Mouse (Mus musculus) ES-E14 (cell line): ENCODE results near the gene Prcc. TPM values are rescaled to one million over a fixed set of nuclear protein-coding genes. Genes with fewer than 3 reads are reported as not detected.
"Not testable (repeated sequence)": the region's sequence is repeated elsewhere in the genome, so short reads cannot be mapped to it uniquely, and the experiment has no call there.

ENCODE experiments used
- DNase-seq: peaks from one replicate; pipeline ENCODE4 v3.0.0-alpha.2; 2013; ENCODE audit warnings: low read depth, low spot score
- H3K27ac ChIP-seq: 2 replicates; pipeline ENCODE4 v1.5.1; 2012; ENCODE audit warnings: low read depth, mild to moderate bottlenecking, low read length, moderate library complexity, mixed read lengths; ENCODE audit not compliant: poor library complexity, insufficient read depth, severe bottlenecking
- H3K36me3 ChIP-seq: 2 replicates; pipeline ENCODE4 v1.6.1; 2012; ENCODE audit warnings: mild to moderate bottlenecking, low read length, moderate library complexity, mixed read lengths; ENCODE audit not compliant: control insufficient read depth, poor library complexity, insufficient read depth, severe bottlenecking
- H3K4me1 ChIP-seq, 2 experiments: fragments of 150-350 bp in 1 of 2; sonication (generic) in 1 of 2; 2 replicates each; pipeline ENCODE4 v1.6.1; 2012; ENCODE audit warnings: low read length in 2 of 2, mild to moderate bottlenecking in 1 of 2, mixed read lengths in 1 of 2; ENCODE audit not compliant: control insufficient read depth in 2 of 2, insufficient read depth in 2 of 2, poor library complexity in 1 of 2
- H3K4me3 ChIP-seq, 2 experiments: fragments of 150-350 bp in 1 of 2; sonication (generic) in 1 of 2; 2 replicates each; pipeline ENCODE4 v1.5.1; 2012; ENCODE audit warnings: low read length in 2 of 2, low read depth in 1 of 2, mild to moderate bottlenecking in 1 of 2, mixed read lengths in 1 of 2; ENCODE audit not compliant: insufficient read depth in 1 of 2, poor library complexity in 1 of 2, severe bottlenecking in 1 of 2
- H3K9ac ChIP-seq: 2 replicates; pipeline ENCODE4 v1.6.1; 2012; ENCODE audit warnings: low read depth, mild to moderate bottlenecking, low read length, mixed read lengths; ENCODE audit not compliant: poor library complexity, insufficient read depth, severe bottlenecking
- H3K9me3 ChIP-seq: fragments of 150-350 bp; sonication (generic); 2 replicates; pipeline ENCODE4 v1.6.1; 2012; ENCODE audit warnings: low read depth, mild to moderate bottlenecking, low read length; ENCODE audit not compliant: control insufficient read depth, insufficient read depth
- CHD2 ChIP-seq: IDR thresholded peaks from 2 replicates; pipeline ENCODE4 v1.6.1; 2014; ENCODE audit warnings: mild to moderate bottlenecking, low read depth, low read length, inconsistent platforms
- HCFC1 ChIP-seq: IDR thresholded peaks from 2 replicates; pipeline ENCODE4 v1.6.1; 2012; ENCODE audit warnings: low read length, inconsistent platforms, borderline replicate concordance; ENCODE audit not compliant: insufficient read depth
- MAFK ChIP-seq: IDR thresholded peaks from 2 replicates; pipeline ENCODE4 v1.6.1; 2014; ENCODE audit warnings: mild to moderate bottlenecking, low read depth, low read length, inconsistent platforms; ENCODE audit not compliant: insufficient read depth
- ZC3H11A ChIP-seq: IDR thresholded peaks from 2 replicates; pipeline ENCODE4 v1.6.1; 2012; ENCODE audit warnings: low read depth, mild to moderate bottlenecking, inconsistent platforms, low read length, borderline replicate concordance
- ZNF384 ChIP-seq: IDR thresholded peaks from 2 replicates; pipeline ENCODE4 v1.6.1; 2012; ENCODE audit warnings: low read depth, low read length, inconsistent platforms
- in situ Hi-C, 2 experiments: fragments of 600-800 bp; cut with MboI; formaldehyde crosslinking; loops; one replicate each; pipeline ENCODE4 v1.15.1; 2025; ENCODE audit warnings: low sequenced_read_pairs in 2 of 2, inconsistent platforms in 1 of 2; ENCODE audit not compliant: unreplicated experiment in 2 of 2
- total RNA-seq: library from RNA; depleted of rRNA; stranded (reverse); fragments of 300-350 nt; gene quantifications from 2 replicates; pipeline ENCODE4 v1.2.3, GENCODE M21; 2012

Gene Prcc
- total RNA-seq, 1 experiment: 53.8 TPM

GRCm38 (mm10) chr3:87838622-87839021, 46.8 kb downstream of the Prcc start:
- H3K4me3 ChIP-seq: no peak overlapping the region
- in situ Hi-C loops: no loop called here
- no peak overlapping the region for H3K9ac ChIP-seq
- peak; percentile 86 for DNase-seq
- no peaks in the 10 kb centered on the region for H3K4me1 ChIP-seq
- H3K27ac ChIP-seq: no peak overlapping the region
- H3K9me3 ChIP-seq: no peaks in the 10 kb centered on the region
- no peaks in the 10 kb centered on the region for H3K36me3 ChIP-seq
- TF ChIP-seq HCFC1 (no peak), ZC3H11A (peak; percentile 7; the same call in 1 of the 2 replicates)

GRCm38 (mm10) chr3:87833482-87833881, 51.9 kb downstream of the Prcc start:
- no peaks in the 10 kb centered on the region for H3K9me3 ChIP-seq
- H3K4me1 ChIP-seq: 0 out of 4 replicates have a peak, but pooled peaks cover 0 to 2% of the 10 kb centered on the region in 2 experiments
- H3K9ac ChIP-seq: no peak overlapping the region
- no peak overlapping the region for H3K27ac ChIP-seq
- H3K36me3 ChIP-seq: no peaks in the 10 kb centered on the region
- TF ChIP-seq HCFC1: no peak
- TF ChIP-seq MAFK: no peak
- TF ChIP-seq ZC3H11A: no peak
- no peak for TF ChIP-seq CHD2
- TF ChIP-seq ZNF384: no peak
- DNase-seq: no peak
- no peak overlapping the region for H3K4me3 ChIP-seq
- in situ Hi-C loops: no loop called here

- H3K36me3 ChIP-seq: no peaks in the 10 kb centered on the region
- H3K9me3 ChIP-seq: no peaks in the 10 kb centered on the region
- no peak overlapping the region for H3K9ac ChIP-seq
- H3K4me3 ChIP-seq: no peak overlapping the region
- H3K4me1 ChIP-seq: 0 out of 4 replicates have a peak, but pooled peaks cover 0 to 2% of the 10 kb centered on the region in 2 experiments
- DNase-seq: no peak
- in situ Hi-C loops: no loop called here
- TF ChIP-seq ZC3H11A (no peak), HCFC1 (no peak), MAFK (no peak), CHD2 (no peak), ZNF384 (no peak)
- H3K27ac ChIP-seq: no peak overlapping the region
These were observed 53.1 kb downstream of the Prcc start for GRCm38 (mm10) chr3:87832109-87832859.

- no peaks in the 10 kb centered on the region for H3K36me3 ChIP-seq
- 0 out of 4 replicates have a peak, but pooled peaks cover 0 to 2% of the 10 kb centered on the region in 2 experiments for H3K4me1 ChIP-seq
- peak; percentile 37 for DNase-seq
- TF ChIP-seq HCFC1 (no peak), ZNF384 (no peak), CHD2 (0 out of 2 replicates have a peak, but pooled peaks have one; percentile 28), ZC3H11A (no peak), MAFK (no peak)
- H3K27ac ChIP-seq: no peak overlapping the region
- no peak overlapping the region for H3K9ac ChIP-seq
- no peak overlapping the region; a peak in 1 of 4 replicates for H3K4me3 ChIP-seq
- in situ Hi-C loops: no loop called here
- H3K9me3 ChIP-seq: no peaks in the 10 kb centered on the region
These were observed 56.4 kb downstream of the Prcc start for GRCm38 (mm10) chr3:87829025-87829424.

- Histone ChIP-seq H3K9me3 (no peaks in the 10 kb centered on the region), H3K27ac (no peak overlapping the region), H3K9ac (no peak overlapping the region), H3K4me1 (0 out of 4 replicates have a peak, but pooled peaks cover 0 to 2% of the 10 kb centered on the region in 2 experiments), H3K4me3 (no peak overlapping the region), H3K36me3 (no peaks in the 10 kb centered on the region)
- TF ChIP-seq MAFK (no peak), HCFC1 (no peak), ZC3H11A (no peak), ZNF384 (no peak), CHD2 (no peak)
- in situ Hi-C loops: no loop called here
- no peak for DNase-seq
These were observed 57.0 kb downstream of the Prcc start for GRCm38 (mm10) chr3:87828435-87828834.

- H3K4me1 ChIP-seq, H3K9ac ChIP-seq, H3K4me3 ChIP-seq, H3K27ac ChIP-seq, DNase-seq, in situ Hi-C loops, H3K36me3 ChIP-seq, H3K9me3 ChIP-seq: not testable (repeated sequence)
These were observed 61.2 kb downstream of the Prcc start, which contains the start of gene Pear1 for GRCm38 (mm10) chr3:87824206-87824605. Gene Pear1 (minus strand): TSS chr3:87824306.
